Comparison of ENCODE assay signal across 8 mouse cellular contexts in the genomic region with DNA sequence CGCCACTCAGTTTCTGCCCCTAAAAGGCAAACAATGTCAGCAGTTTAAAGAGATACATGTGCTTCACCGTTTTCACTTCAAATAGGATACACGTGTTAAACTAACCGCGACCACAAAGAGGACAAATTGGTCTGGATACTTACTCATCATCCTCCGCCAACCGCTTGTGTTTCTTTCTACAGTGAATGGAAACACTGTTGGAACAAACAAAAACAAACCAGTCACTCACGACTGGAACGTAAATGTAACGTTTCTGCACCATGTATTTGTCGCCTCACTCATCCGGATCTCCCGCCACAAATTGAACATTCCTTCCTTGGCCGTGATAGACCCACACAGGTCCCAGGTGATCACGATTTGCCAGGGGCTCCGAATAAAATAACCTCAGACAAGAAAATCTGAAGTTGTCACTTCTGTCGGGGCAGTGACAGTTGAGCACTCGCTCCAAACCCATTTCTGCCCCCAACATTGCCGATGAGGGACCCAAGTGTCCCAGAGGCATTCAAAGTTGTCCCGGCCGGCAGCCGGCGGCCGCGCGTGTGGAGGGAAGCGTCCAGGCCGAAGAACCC. TPM values are rescaled to one million over a fixed set of nuclear protein-coding genes. Genes with fewer than 3 reads are reported as not detected.
DNase-seq lines count a peak whose midpoint lies in the region; ATAC-seq and TF ChIP-seq lines count a peak whose summit lies in the region.

No protein-coding gene starts in this region.

- ATAC-seq in forebrain, embryonic 13.5 days = 0 out of 2 replicates have a peak, but pooled peaks have one; percentile 2
- ATAC-seq in liver, postnatal 0 days = no peak

- intact Hi-C loops in left cerebral cortex, adult 2 months (cut with DNase I) = loop anchor here (5.0 kb wide), 1 partner anchor 54 kb away; no protein-coding TSS in a partner anchor
- intact Hi-C loops in left cerebral cortex, postnatal 10 days (cut with DNase I) = no loop called here
- intact Hi-C loops in left cerebral cortex, postnatal 14 days (cut with DNase I) = no loop called here

- WGBS in forebrain, embryonic 13.5 days = 2% methylated on average over 28 of the region's 28 CpGs
- WGBS in liver, postnatal 0 days (ENCODE audit: insufficient replicate concordance) = 1% methylated on average over 28 of the region's 28 CpGs

- H3K4me3 ChIP-seq in left cerebral cortex, adult 2 months = peak overlapping the region; percentile 70
- peak overlapping the region; percentile 94 for H3K4me3 ChIP-seq in forebrain, embryonic 13.5 days
- peak overlapping the region; percentile 96 for H3K4me3 ChIP-seq in liver, postnatal 0 days (ENCODE audit: low read depth, low read length)

- H3K36me3 ChIP-seq in forebrain, embryonic 13.5 days (ENCODE audit: poor library complexity, severe bottlenecking) = peaks cover 9% of the 10 kb centered on the region
- H3K36me3 ChIP-seq in liver, postnatal 0 days (replicated peaks; ENCODE audit: insufficient read depth, low read length) = peaks cover 19% of the 10 kb centered on the region

- no peaks in the 10 kb centered on the region for H3K27me3 ChIP-seq in forebrain, embryonic 13.5 days
- no peaks in the 10 kb centered on the region for H3K27me3 ChIP-seq in liver, postnatal 0 days (ENCODE audit: insufficient read depth, low read length)

- TF ChIP-seq EP300 in liver, postnatal 0 days (IDR thresholded peaks at IDR 0.05; ENCODE audit: low read depth) = no peak

- H3K27ac ChIP-seq in left cerebral cortex, adult 2 months = peak overlapping the region; percentile 88
- H3K27ac ChIP-seq in forebrain, embryonic 13.5 days = peak overlapping the region; percentile 54
- peak overlapping the region; percentile 94 for H3K27ac ChIP-seq in liver, postnatal 0 days (ENCODE audit: low read depth)

- H3K4me2 ChIP-seq in forebrain, embryonic 13.5 days = peak overlapping the region; percentile 81
- peak overlapping the region; percentile 95 for H3K4me2 ChIP-seq in liver, postnatal 0 days (ENCODE audit: low read depth, low read length)

- peak in 1 of 2 experiments; percentile 26 for DNase-seq in left cerebral cortex, adult 2 months (ENCODE audit: extremely low spot score in 1 of 2, low spot score in 2 of 2)
- DNase-seq in left cerebral cortex, postnatal 10 days (ENCODE audit: extremely low spot score in 1 of 2, low spot score in 2 of 2) = no peak
- peak; percentile 27 for DNase-seq in Muller cell, postnatal 12 days (ENCODE audit: inconsistent ontology term)
- no peak for DNase-seq in liver, postnatal 0 days
- no peak for DNase-seq in urinary bladder, postnatal 4 days (ENCODE audit: low spot score in 2 of 2)
- DNase-seq in spleen, postnatal 36 days (ENCODE audit: low spot score in 2 of 2) = no peak
- DNase-seq in left cerebral cortex, postnatal 14 days (ENCODE audit: low spot score in 2 of 2) = no peak

- no peak for TF ChIP-seq CTCF in left cerebral cortex, adult 2 months (IDR thresholded peaks at IDR 0.05)
- TF ChIP-seq CTCF in liver, postnatal 0 days (IDR thresholded peaks at IDR 0.05; ENCODE audit: low read depth) = no peak

- H3K9ac ChIP-seq in forebrain, embryonic 13.5 days = peak overlapping the region; percentile 90
- peak overlapping the region; percentile 94 for H3K9ac ChIP-seq in liver, postnatal 0 days (replicated peaks)

- no peaks in the 10 kb centered on the region for H3K9me3 ChIP-seq in forebrain, embryonic 13.5 days (replicated peaks)
- H3K9me3 ChIP-seq in liver, postnatal 0 days (ENCODE audit: low read length) = no peaks in the 10 kb centered on the region

- peaks cover 24% of the 10 kb centered on the region for H3K4me1 ChIP-seq in forebrain, embryonic 13.5 days
- H3K4me1 ChIP-seq in liver, postnatal 0 days (ENCODE audit: insufficient read depth) = peaks cover 13% of the 10 kb centered on the region

RNA-seq across cellular contexts. Expression of a gene that starts 0.7 kb away (rescaled TPM):
- total RNA-seq in left cerebral cortex, adult 2 months (2021) = 10 to 100 TPM; 14.7 to 16.3 TPM
- total RNA-seq in left cerebral cortex, postnatal 10 days (2021) = 10 to 100 TPM in 1 of 2 experiments, 1 to 10 TPM in 1; 9.1 to 10.3 TPM
- polyA plus RNA-seq in forebrain, embryonic 13.5 days (2015; fragmentation: Nextera tagmentation; extraction: Ambion mirVana) = 15.1 and 15.4 TPM in 2 replicates
- 5.5 and 6.0 TPM in 2 replicates for polyA plus RNA-seq in liver, postnatal 0 days (2015; fragmentation: Nextera tagmentation; extraction: Ambion mirVana)
- total RNA-seq in left cerebral cortex, postnatal 14 days (2021) = 10 to 100 TPM; 10.8 to 11.7 TPM

RNA-seq across cellular contexts. Expression of a gene that starts 20.9 kb away (rescaled TPM):
- total RNA-seq in left cerebral cortex, adult 2 months (2021) = 100 to 1,000 TPM in 1 of 2 experiments, 10 to 100 TPM in 1; 96.6 to 121 TPM
- total RNA-seq in left cerebral cortex, postnatal 10 days (2021) = 10 to 100 TPM; 68.5 to 76.6 TPM
- 90.6 and 95.2 TPM in 2 replicates for polyA plus RNA-seq in forebrain, embryonic 13.5 days (2015; fragmentation: Nextera tagmentation; extraction: Ambion mirVana)
- 119 and 137 TPM in 2 replicates for polyA plus RNA-seq in liver, postnatal 0 days (2015; fragmentation: Nextera tagmentation; extraction: Ambion mirVana)
- 10 to 100 TPM; 79.2 to 97.0 TPM for total RNA-seq in left cerebral cortex, postnatal 14 days (2021)

RNA-seq across cellular contexts. Expression of a gene that starts 28.2 kb away (rescaled TPM):
- total RNA-seq in left cerebral cortex, adult 2 months (2021) = not detected
- not detected for total RNA-seq in left cerebral cortex, postnatal 10 days (2021)
- polyA plus RNA-seq in forebrain, embryonic 13.5 days (2015; fragmentation: Nextera tagmentation; extraction: Ambion mirVana) = not detected in 2 replicates
- 1.5 and 1.9 TPM in 2 replicates for polyA plus RNA-seq in liver, postnatal 0 days (2015; fragmentation: Nextera tagmentation; extraction: Ambion mirVana)
- not detected for total RNA-seq in left cerebral cortex, postnatal 14 days (2021)
